In the genomic region with DNA sequence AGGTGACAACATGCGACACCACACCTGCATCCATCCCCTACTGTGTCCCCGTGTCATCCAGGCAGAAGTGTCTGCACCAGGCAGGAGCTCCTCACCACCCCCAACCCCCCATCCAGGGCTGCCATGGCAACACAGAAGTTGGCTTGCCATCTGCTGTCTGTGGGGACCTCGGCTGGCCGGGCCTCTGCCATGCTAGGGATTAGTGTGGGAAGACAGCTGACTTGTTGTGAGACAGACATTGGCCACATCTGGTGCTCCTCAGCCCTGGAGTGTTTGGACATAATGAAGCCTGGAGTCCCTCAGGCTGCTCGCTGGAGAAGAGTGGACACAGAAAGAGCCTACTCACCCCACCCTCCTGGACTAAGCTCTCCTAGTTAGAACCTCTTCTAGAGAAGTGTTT, we compare ENCODE assay signal across 7 mouse cellular contexts. TPM values are rescaled to one million over a fixed set of nuclear protein-coding genes. Genes with fewer than 3 reads are reported as not detected.
DNase-seq lines count a peak whose midpoint lies in the region; ATAC-seq lines count a peak whose summit lies in the region.

No protein-coding gene starts in this region.

- no peak for ATAC-seq in limb, embryonic 12.5 days (ENCODE audit: insufficient number of reproducible peaks, insufficient read depth, low FRiP score, low TSS enrichment, low read depth)

- no peaks in the 10 kb centered on the region for H3K9me3 ChIP-seq in limb, embryonic 12.5 days

- no peak overlapping the region for H3K4me2 ChIP-seq in limb, embryonic 12.5 days

- peaks cover 17% of the 10 kb centered on the region for H3K27me3 ChIP-seq in limb, embryonic 12.5 days

- peak; percentile 33 for DNase-seq in urinary bladder, postnatal 14 days (ENCODE audit: low spot score)
- no peak for DNase-seq in urinary bladder, postnatal 25 days (ENCODE audit: low spot score)
- peak; percentile 57 for DNase-seq in gastrocnemius, postnatal 25 days
- peak; percentile 50 for DNase-seq in retina, adult 2 months (ENCODE audit: low read depth, low spot score)
- no peak for DNase-seq in thymus, postnatal 4 days
- DNase-seq in adrenal gland, adult 18-20 months (ENCODE audit: low spot score in 2 of 2) = no peak

- no peaks in the 10 kb centered on the region for H3K36me3 ChIP-seq in limb, embryonic 12.5 days

- 13% methylated on average over 5 of the region's 5 CpGs for WGBS in limb, embryonic 12.5 days

- H3K4me1 ChIP-seq in limb, embryonic 12.5 days (replicated peaks) = peaks cover 37% of the 10 kb centered on the region

- H3K4me3 ChIP-seq in limb, embryonic 12.5 days (replicated peaks) = no peak overlapping the region

- 0 out of 2 replicates have a peak overlapping the region, but pooled peaks have one; percentile 35 for H3K27ac ChIP-seq in limb, embryonic 12.5 days

- no peak overlapping the region for H3K9ac ChIP-seq in limb, embryonic 12.5 days (replicated peaks)

RNA-seq across cellular contexts. Expression of a gene that starts 40.8 kb away (rescaled TPM):
- 1 to 10 TPM; 4.2 to 5.5 TPM for total RNA-seq in gastrocnemius, postnatal 25 days (2021)
- polyA plus RNA-seq in limb, embryonic 12.5 days (2016; fragmentation: Nextera tagmentation; extraction: Ambion mirVana) = 1.2 and 1.6 TPM in 2 replicates
- 10 to 100 TPM; 20.3 to 29.6 TPM for total RNA-seq in adrenal gland, adult 18-20 months (2021)

Comparison
In these comparisons a context has a peak if more than half of its experiments do, and no peak if none do; other contexts are left out.
1. DNase-seq: peak in urinary bladder, postnatal 14 days (single experiment), gastrocnemius, postnatal 25 days (single experiment) and retina, adult 2 months (single experiment); none in urinary bladder, postnatal 25 days (single experiment), thymus, postnatal 4 days (single experiment) and adrenal gland, adult 18-20 months (0 of 2).